Mouse (Mus musculus) ES-Bruce4 (cell line): ENCODE measurements around the gene Man1c1. TPM values are rescaled to one million over a fixed set of nuclear protein-coding genes. Genes with fewer than 3 reads are reported as not detected.

ENCODE experiments used
- H3K27ac ChIP-seq: 2 replicates; pipeline ENCODE4 v1.5.1; 2012; ENCODE audit warnings: low read length, inconsistent platforms; ENCODE audit not compliant: insufficient read depth
- H3K27me3 ChIP-seq: 2 replicates; pipeline ENCODE4 v1.6.1; 2012; ENCODE audit warnings: mild to moderate bottlenecking, low read length, inconsistent platforms; ENCODE audit not compliant: control insufficient read depth, poor library complexity, insufficient read depth, severe bottlenecking
- H3K36me3 ChIP-seq: 2 replicates; pipeline ENCODE4 v1.6.1; 2012; ENCODE audit warnings: inconsistent platforms, mild to moderate bottlenecking, low read length, moderate library complexity; ENCODE audit not compliant: control insufficient read depth, poor library complexity, insufficient read depth, severe bottlenecking
- H3K4me1 ChIP-seq: one replicate; pipeline ENCODE4 v1.8.1; 2011; ENCODE audit warnings: low read length; ENCODE audit not compliant: control insufficient read depth, insufficient read depth
- H3K4me3 ChIP-seq: 2 replicates; pipeline ENCODE4 v1.5.1; 2011; ENCODE audit warnings: low read depth, mild to moderate bottlenecking, low read length
- H3K9ac ChIP-seq: 2 replicates; pipeline ENCODE4 v1.6.1; 2012; ENCODE audit warnings: low read depth, mild to moderate bottlenecking, inconsistent platforms; ENCODE audit not compliant: poor library complexity, severe bottlenecking
- H3K9me3 ChIP-seq: replicated peaks from 2 replicates; pipeline ENCODE4 v1.6.1; 2012; ENCODE audit warnings: mild to moderate bottlenecking, low read length, inconsistent platforms; ENCODE audit not compliant: control insufficient read depth, poor library complexity, insufficient read depth, severe bottlenecking
- CTCF ChIP-seq: IDR thresholded peaks from one replicate; pipeline ENCODE4 v1.8.1; 2011; ENCODE audit warnings: low read depth, low read length
- EP300 ChIP-seq: IDR thresholded peaks from 2 replicates; pipeline ENCODE4 v1.6.1; 2011; ENCODE audit warnings: low read depth, low read length; ENCODE audit not compliant: insufficient read depth
- POLR2A ChIP-seq: IDR thresholded peaks from one replicate; pipeline ENCODE4 v1.8.1; 2011; ENCODE audit warnings: low read length; ENCODE audit not compliant: insufficient read depth
- polyA plus RNA-seq: library from polyadenylated mRNA; stranded (reverse); fragments of >200 nt; gene quantifications from 2 replicates; pipeline ENCODE4 v1.2.4, GENCODE M21; 2011; ENCODE audit warnings: low read depth; ENCODE audit not compliant: missing spikeins, insufficient read depth, insufficient read length

The Man1c1 gene
- polyA plus RNA-seq, 1 experiment, result 7.1 TPM

DNA sequence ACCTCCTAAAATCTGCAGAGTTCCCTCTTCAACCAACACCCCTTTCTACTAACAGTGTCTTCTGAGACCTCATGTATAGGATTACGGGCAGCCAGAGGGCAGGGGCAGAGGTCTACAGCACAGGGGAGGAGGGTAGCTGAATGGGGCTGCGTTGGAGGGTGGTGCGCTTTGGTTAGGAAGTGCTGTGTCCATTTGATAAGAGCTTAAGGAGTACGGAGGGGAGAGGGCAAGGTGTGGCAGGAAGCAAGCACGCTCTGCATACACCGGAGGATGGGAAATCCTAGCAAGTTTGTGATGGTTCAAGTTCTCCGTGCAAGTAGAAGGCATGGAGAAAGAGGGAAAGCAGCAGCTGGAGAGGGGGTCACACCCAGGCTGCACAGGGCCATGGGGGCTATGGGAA lies 102.1 kb downstream of the Man1c1 start:
- no peaks in the 10 kb centered on the region for H3K27me3 ChIP-seq
- no peaks in the 10 kb centered on the region for H3K4me1 ChIP-seq
- no peak overlapping the region for H3K9ac ChIP-seq
- H3K9me3 ChIP-seq, result no peaks in the 10 kb centered on the region
- no peak for TF ChIP-seq POLR2A
- TF ChIP-seq EP300, result no peak
- no peak for TF ChIP-seq CTCF
- H3K27ac ChIP-seq, result no peak overlapping the region
- H3K4me3 ChIP-seq, result no peak overlapping the region
- H3K36me3 ChIP-seq, result no peaks in the 10 kb centered on the region

GRCm38 (mm10) chr4:134601404-134601803 lies 102.7 kb downstream of the Man1c1 start:
- no peak overlapping the region for H3K4me3 ChIP-seq
- H3K4me1 ChIP-seq, result no peaks in the 10 kb centered on the region
- H3K27ac ChIP-seq, result no peak overlapping the region
- H3K27me3 ChIP-seq, result no peaks in the 10 kb centered on the region
- no peaks in the 10 kb centered on the region for H3K9me3 ChIP-seq
- no peak for TF ChIP-seq CTCF
- TF ChIP-seq POLR2A, result no peak
- TF ChIP-seq EP300, result no peak
- H3K36me3 ChIP-seq, result no peaks in the 10 kb centered on the region
- H3K9ac ChIP-seq, result no peak overlapping the region

GRCm38 (mm10) chr4:134600777-134601176 lies 103.3 kb downstream of the Man1c1 start:
- H3K9ac ChIP-seq, result no peak overlapping the region
- H3K27ac ChIP-seq, result no peak overlapping the region
- H3K4me1 ChIP-seq, result no peaks in the 10 kb centered on the region
- no peak for TF ChIP-seq CTCF
- TF ChIP-seq POLR2A, result no peak
- no peak for TF ChIP-seq EP300
- H3K36me3 ChIP-seq, result no peaks in the 10 kb centered on the region
- H3K9me3 ChIP-seq, result no peaks in the 10 kb centered on the region
- H3K27me3 ChIP-seq, result no peaks in the 10 kb centered on the region
- H3K4me3 ChIP-seq, result no peak overlapping the region

- no peak for TF ChIP-seq POLR2A
- TF ChIP-seq EP300, result no peak
- TF ChIP-seq CTCF, result no peak
- no peak overlapping the region for H3K9ac ChIP-seq
- no peaks in the 10 kb centered on the region for H3K36me3 ChIP-seq
- H3K27ac ChIP-seq, result no peak overlapping the region
- H3K4me1 ChIP-seq, result no peaks in the 10 kb centered on the region
- no peak overlapping the region for H3K4me3 ChIP-seq
- H3K27me3 ChIP-seq, result no peaks in the 10 kb centered on the region
- no peaks in the 10 kb centered on the region for H3K9me3 ChIP-seq
These were observed 104.0 kb downstream of the Man1c1 start for GRCm38 (mm10) chr4:134600060-134600459.

DNA sequence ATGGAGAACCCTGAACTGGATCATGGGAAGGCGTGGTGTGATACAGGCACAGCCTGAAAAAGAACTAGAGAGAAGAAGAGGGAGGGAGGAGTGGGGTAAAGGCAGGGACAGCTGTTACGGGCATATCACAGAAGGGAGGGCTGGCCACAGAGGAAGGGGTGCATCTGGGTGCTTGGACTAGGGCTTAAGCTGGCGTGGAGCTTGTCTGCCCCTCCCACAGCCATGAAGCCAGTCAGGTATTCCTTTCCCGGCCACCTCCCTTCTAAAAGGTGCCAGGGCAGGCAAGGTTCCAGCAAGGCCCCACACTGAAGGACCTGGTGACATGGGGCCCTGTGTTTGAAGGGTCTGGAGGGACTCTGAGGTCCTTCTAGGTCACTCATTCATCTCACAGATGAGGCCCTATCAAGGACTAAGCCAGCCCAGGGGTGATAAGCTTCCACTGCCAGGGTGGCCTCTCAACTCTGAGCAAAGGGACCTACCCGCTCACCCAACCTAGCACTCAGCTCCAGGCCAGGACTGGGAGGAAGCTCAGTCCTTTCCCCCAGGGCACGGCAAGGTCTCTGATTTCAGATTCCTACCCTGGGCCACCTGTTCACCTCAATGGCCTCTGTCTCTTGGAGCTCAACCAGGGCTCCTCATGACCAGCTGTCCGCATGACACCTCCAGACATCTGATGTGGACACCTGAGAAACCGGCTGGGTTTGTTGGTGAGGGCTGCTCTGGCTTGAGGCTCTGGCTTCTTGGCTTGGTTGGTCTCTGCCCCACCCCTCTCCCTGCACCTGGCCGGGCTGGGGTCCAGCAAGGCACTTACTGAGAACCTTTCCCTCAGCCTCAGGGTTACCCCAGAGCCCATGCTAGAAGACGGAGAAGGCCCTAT lies 107.0 kb downstream of the Man1c1 start:
- Histone ChIP-seq H3K4me3 (no peak overlapping the region), H3K36me3 (no peaks in the 10 kb centered on the region), H3K9ac (no peak overlapping the region), H3K9me3 (no peaks in the 10 kb centered on the region), H3K27ac (no peak overlapping the region), H3K27me3 (no peaks in the 10 kb centered on the region), H3K4me1 (no peaks in the 10 kb centered on the region)
- TF ChIP-seq CTCF (no peak), POLR2A (no peak), EP300 (no peak)

DNA sequence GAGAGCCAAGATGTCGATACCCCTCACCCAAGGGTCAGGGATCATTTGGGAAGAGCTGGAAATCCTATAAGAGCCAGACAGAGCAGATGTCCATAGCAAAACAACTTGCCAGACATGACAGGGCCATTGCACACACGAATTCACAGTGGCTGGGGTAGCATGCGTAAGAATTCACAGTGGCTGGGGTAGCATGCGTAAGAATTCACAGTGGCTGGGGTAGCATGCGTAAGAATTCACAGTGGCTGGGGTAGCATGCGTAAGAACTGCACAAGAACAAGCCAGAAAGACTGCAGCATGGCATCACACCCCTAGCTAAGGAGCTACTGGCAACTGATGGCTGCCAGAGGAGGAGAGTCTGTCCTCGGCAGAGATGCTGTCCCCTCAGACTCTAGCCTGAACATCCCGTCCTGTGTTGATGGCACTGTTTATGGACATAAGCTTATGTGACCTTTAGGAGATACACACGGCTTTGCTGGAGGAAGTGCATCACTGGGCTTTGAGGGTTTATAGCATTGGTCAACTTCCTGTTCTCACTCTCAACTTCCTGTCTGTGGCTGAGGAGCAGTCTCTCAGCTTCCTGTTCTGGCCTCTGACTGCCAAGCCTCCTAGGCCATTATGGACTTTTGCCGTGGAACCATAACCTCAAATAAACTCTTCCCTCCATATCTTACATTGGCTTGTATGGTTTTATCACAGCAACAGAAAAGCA lies 109.2 kb downstream of the Man1c1 start:
- Histone ChIP-seq H3K9me3 (no peaks in the 10 kb centered on the region), H3K27ac (no peak overlapping the region), H3K4me1 (no peaks in the 10 kb centered on the region), H3K27me3 (no peaks in the 10 kb centered on the region), H3K4me3 (no peak overlapping the region), H3K9ac (no peak overlapping the region), H3K36me3 (no peaks in the 10 kb centered on the region)
- TF ChIP-seq CTCF (no peak), EP300 (no peak), POLR2A (no peak)
